Mouse (Mus musculus): ENCODE data around the gene Dnlz. TPM values are rescaled to one million over a fixed set of nuclear protein-coding genes. Genes with fewer than 3 reads are reported as not detected.
A peak's percentile ranks its signal among the peaks of the same experiment; 100 is the strongest.

Dnlz gene
- polyA plus RNA-seq, 1 experiment from 2014 or later: 31.9 TPM

- Histone ChIP-seq H3K4me3 (replicated peaks) (no peak overlapping the region), H3K36me3 (no peaks in the 10 kb centered on the region), H3K27ac (replicated peaks) (no peak overlapping the region), H3K9me3 (replicated peaks) (no peaks in the 10 kb centered on the region), H3K4me1 (peaks cover 15% of the 10 kb centered on the region), H3K4me2 (replicated peaks) (no peak overlapping the region), H3K9ac (no peak overlapping the region), H3K27me3 (no peaks in the 10 kb centered on the region)
- no peak for ATAC-seq (ENCODE audit: insufficient number of reproducible peaks, low FRiP score, low TSS enrichment, low read depth)
- 66% methylated on average over 7 of the region's 7 CpGs for WGBS
These were observed 4.8 kb upstream of the Dnlz start for GRCm38 (mm10) chr2:26356678-26357077.

- Histone ChIP-seq H3K4me1 (peaks cover 17% of the 10 kb centered on the region), H3K27ac (replicated peaks) (no peak overlapping the region), H3K4me2 (replicated peaks) (no peak overlapping the region), H3K36me3 (no peaks in the 10 kb centered on the region), H3K9ac (no peak overlapping the region), H3K9me3 (replicated peaks) (no peaks in the 10 kb centered on the region), H3K4me3 (replicated peaks) (no peak overlapping the region), H3K27me3 (no peaks in the 10 kb centered on the region)
- WGBS: 80% methylated on average over 4 of the region's 4 CpGs
- no peak for ATAC-seq (ENCODE audit: insufficient number of reproducible peaks, low FRiP score, low TSS enrichment, low read depth)
These were observed 4.3 kb upstream of the Dnlz start for GRCm38 (mm10) chr2:26356231-26356630.

DNA sequence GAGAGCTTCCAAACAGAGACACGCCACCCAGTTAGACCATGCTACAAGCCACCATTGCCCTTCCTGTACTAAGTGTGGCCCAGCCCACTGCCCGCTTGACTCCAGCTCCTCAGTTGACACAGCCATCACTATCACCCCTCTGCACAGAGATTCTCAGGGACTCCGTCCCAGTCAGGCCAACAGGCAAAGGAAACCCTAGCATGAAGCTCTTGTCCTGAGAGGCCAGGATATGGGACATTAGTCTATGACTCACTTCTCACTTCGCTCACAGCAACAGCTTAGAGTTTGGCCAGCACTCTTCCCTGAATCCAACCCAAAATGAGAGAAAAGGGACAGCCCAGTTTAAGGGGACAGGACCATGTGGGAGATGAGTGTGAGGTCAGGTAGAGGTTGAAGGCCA lies 2.5 kb upstream of the Dnlz start:
- H3K36me3 ChIP-seq: peaks cover 10% of the 10 kb centered on the region
- H3K4me1 ChIP-seq: peaks cover 24% of the 10 kb centered on the region
- 87% methylated on average over 4 of the region's 4 CpGs for WGBS
- H3K27me3 ChIP-seq: no peaks in the 10 kb centered on the region
- no peaks in the 10 kb centered on the region for H3K9me3 ChIP-seq (replicated peaks)
- H3K9ac ChIP-seq: no peak overlapping the region
- no peak overlapping the region for H3K4me3 ChIP-seq (replicated peaks)
- no peak for ATAC-seq (ENCODE audit: insufficient number of reproducible peaks, low FRiP score, low TSS enrichment, low read depth)
- no peak overlapping the region for H3K27ac ChIP-seq (replicated peaks)
- H3K4me2 ChIP-seq (replicated peaks): no peak overlapping the region

DNA sequence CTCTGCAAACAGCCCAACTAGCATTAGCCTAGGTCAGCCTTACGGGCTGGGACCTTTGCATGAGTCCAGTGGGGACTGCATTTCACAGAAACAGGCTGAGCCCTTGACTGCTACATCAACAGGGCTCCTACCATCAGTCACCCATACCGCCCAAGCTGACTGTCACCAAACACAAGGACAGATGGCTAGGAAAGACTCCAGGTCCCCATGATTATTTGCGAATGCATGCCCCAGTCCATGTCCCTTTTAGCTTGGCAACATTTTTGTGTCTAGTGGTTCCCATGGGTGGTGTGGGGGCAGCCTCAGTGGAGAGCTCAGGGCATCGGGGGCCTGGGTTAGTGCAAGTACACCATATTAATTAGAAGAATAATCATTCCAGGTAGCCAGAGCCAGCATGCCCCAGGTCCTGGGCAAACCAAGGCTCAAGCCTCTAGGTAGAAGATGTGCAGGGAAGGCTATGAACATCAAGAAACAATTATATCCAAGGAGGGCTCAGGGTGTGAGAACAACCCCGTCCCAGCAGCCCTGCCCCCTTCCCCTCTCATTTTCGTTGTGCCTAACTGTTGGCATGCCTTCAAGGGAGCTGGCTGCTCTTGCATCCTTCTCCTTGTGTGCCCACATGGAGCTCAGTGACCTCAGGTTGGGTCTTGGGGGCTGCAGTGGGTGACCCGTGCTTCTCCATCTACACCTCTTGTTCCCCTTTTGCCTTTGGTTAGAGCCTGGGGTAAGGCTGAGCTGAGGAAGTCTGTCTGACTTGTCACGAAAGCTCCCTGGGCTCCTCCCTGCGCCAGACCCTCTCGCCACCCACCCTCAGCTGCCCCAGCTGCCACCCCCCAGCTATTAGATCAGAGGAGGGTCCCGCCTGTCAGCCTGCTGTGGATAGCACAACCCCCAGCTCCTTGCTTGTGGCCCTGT lies 1.4 kb upstream of the Dnlz start:
- Histone ChIP-seq H3K4me2 (replicated peaks) (peak overlapping the region; percentile 97), H3K36me3 (peaks cover 20% of the 10 kb centered on the region), H3K9me3 (replicated peaks) (no peaks in the 10 kb centered on the region), H3K27ac (replicated peaks) (no peak overlapping the region), H3K9ac (no peak overlapping the region), H3K4me1 (peaks cover 32% of the 10 kb centered on the region), H3K4me3 (replicated peaks) (peak overlapping the region; percentile 88), H3K27me3 (no peaks in the 10 kb centered on the region)
- ATAC-seq (ENCODE audit: insufficient number of reproducible peaks, low FRiP score, low TSS enrichment, low read depth): no peak
- WGBS: 89% methylated on average over 11 of the region's 11 CpGs

- Histone ChIP-seq H3K4me3 (replicated peaks) (peak overlapping the region; percentile 88), H3K9me3 (replicated peaks) (no peaks in the 10 kb centered on the region), H3K4me2 (replicated peaks) (peak overlapping the region; percentile 97), H3K27ac (replicated peaks) (peak overlapping the region; percentile 90), H3K36me3 (peaks cover 26% of the 10 kb centered on the region), H3K4me1 (peaks cover 36% of the 10 kb centered on the region), H3K9ac (peak overlapping the region; percentile 75), H3K27me3 (no peaks in the 10 kb centered on the region)
- no peak for ATAC-seq (ENCODE audit: insufficient number of reproducible peaks, low FRiP score, low TSS enrichment, low read depth)
- WGBS: 3% methylated on average over 36 of the region's 36 CpGs
These were observed 491 bp upstream of the Dnlz start for GRCm38 (mm10) chr2:26352291-26352910.

GRCm38 (mm10) chr2:26348241-26348640 lies 3.7 kb downstream of the Dnlz start:
- Histone ChIP-seq H3K27me3 (no peaks in the 10 kb centered on the region), H3K9me3 (replicated peaks) (no peaks in the 10 kb centered on the region), H3K4me2 (replicated peaks) (no peak overlapping the region), H3K36me3 (peaks cover 61% of the 10 kb centered on the region), H3K27ac (replicated peaks) (peak overlapping the region; percentile 77), H3K4me1 (peaks cover 40% of the 10 kb centered on the region), H3K4me3 (replicated peaks) (no peak overlapping the region), H3K9ac (no peak overlapping the region)
- ATAC-seq (ENCODE audit: insufficient number of reproducible peaks, low FRiP score, low TSS enrichment, low read depth): peak; percentile 25; the same call in 1 of the 2 replicates
- 37% methylated on average over 6 of the region's 6 CpGs for WGBS

GRCm38 (mm10) chr2:26342609-26343490 lies 9.1 kb downstream of the Dnlz start:
- H3K36me3 ChIP-seq: peaks cover 80% of the 10 kb centered on the region
- 61% methylated on average over 11 of the region's 11 CpGs for WGBS
- H3K27ac ChIP-seq (replicated peaks): peak overlapping the region; percentile 67
- H3K27me3 ChIP-seq: no peaks in the 10 kb centered on the region
- H3K4me1 ChIP-seq: peaks cover 34% of the 10 kb centered on the region
- H3K9ac ChIP-seq: no peak overlapping the region
- no peaks in the 10 kb centered on the region for H3K9me3 ChIP-seq (replicated peaks)
- no peak for ATAC-seq (ENCODE audit: insufficient number of reproducible peaks, low FRiP score, low TSS enrichment, low read depth)
- no peak overlapping the region for H3K4me3 ChIP-seq (replicated peaks)
- H3K4me2 ChIP-seq (replicated peaks): no peak overlapping the region

GRCm38 (mm10) chr2:26342044-26342443 lies 9.9 kb downstream of the Dnlz start:
- Histone ChIP-seq H3K4me3 (replicated peaks) (no peak overlapping the region), H3K9ac (no peak overlapping the region), H3K27ac (replicated peaks) (peak overlapping the region; percentile 71), H3K36me3 (peaks cover 72% of the 10 kb centered on the region), H3K4me2 (replicated peaks) (no peak overlapping the region), H3K9me3 (replicated peaks) (no peaks in the 10 kb centered on the region), H3K27me3 (no peaks in the 10 kb centered on the region), H3K4me1 (peaks cover 26% of the 10 kb centered on the region)
- peak; percentile 43; the same call in 1 of the 2 replicates for ATAC-seq (ENCODE audit: insufficient number of reproducible peaks, low FRiP score, low TSS enrichment, low read depth)
- WGBS: 67% methylated on average over 10 of the region's 10 CpGs

GRCm38 (mm10) chr2:26341510-26341981 lies 10.4 kb downstream of the Dnlz start:
- 81% methylated on average over 2 of the region's 2 CpGs for WGBS
- peaks cover 25% of the 10 kb centered on the region for H3K4me1 ChIP-seq
- H3K4me2 ChIP-seq (replicated peaks): no peak overlapping the region
- H3K9ac ChIP-seq: no peak overlapping the region
- peaks cover 68% of the 10 kb centered on the region for H3K36me3 ChIP-seq
- peak overlapping the region; percentile 71 for H3K27ac ChIP-seq (replicated peaks)
- H3K9me3 ChIP-seq (replicated peaks): no peaks in the 10 kb centered on the region
- ATAC-seq (ENCODE audit: insufficient number of reproducible peaks, low FRiP score, low TSS enrichment, low read depth): peak; percentile 68
- no peak overlapping the region for H3K4me3 ChIP-seq (replicated peaks)
- H3K27me3 ChIP-seq: no peaks in the 10 kb centered on the region

DNA sequence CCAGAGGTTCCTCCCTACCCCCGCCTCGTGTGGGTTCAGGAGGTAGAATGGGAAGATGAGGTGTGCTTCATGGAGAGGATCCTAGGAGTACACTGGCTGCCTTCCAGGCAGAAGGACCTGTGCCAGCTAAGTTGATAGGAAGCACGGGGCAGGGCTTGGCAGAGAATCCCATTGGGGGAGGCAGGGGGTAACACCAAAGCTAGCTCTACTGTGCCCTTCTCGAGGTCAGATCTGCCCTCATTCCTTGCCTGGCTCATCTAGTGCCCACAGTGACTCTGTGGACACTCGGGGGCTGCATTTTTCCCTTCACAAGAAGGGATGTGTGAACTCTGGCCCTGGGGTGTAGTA lies 12.7 kb downstream of the Dnlz start:
- no peak overlapping the region for H3K9ac ChIP-seq
- no peak overlapping the region for H3K4me2 ChIP-seq (replicated peaks)
- H3K4me3 ChIP-seq (replicated peaks): no peak overlapping the region
- 76% methylated on average over 5 of the region's 5 CpGs for WGBS
- no peaks in the 10 kb centered on the region for H3K27me3 ChIP-seq
- ATAC-seq (ENCODE audit: insufficient number of reproducible peaks, low FRiP score, low TSS enrichment, low read depth): no peak
- H3K9me3 ChIP-seq (replicated peaks): no peaks in the 10 kb centered on the region
- no peak overlapping the region for H3K27ac ChIP-seq (replicated peaks)
- peaks cover 51% of the 10 kb centered on the region for H3K36me3 ChIP-seq
- H3K4me1 ChIP-seq: peaks cover 25% of the 10 kb centered on the region

All from embryonic facial prominence, embryonic 15.5 days (tissue).